Mouse (Mus musculus) forelimb bud, embryonic 11.5 days (tissue): ENCODE data around the gene Dnajb4.

Experiments used
- DNase-seq: peaks from one replicate; pipeline ENCODE4 v3.0.0-alpha.2; 2012; ENCODE audit warnings: low read depth, low spot score

The Dnajb4 gene

DNA sequence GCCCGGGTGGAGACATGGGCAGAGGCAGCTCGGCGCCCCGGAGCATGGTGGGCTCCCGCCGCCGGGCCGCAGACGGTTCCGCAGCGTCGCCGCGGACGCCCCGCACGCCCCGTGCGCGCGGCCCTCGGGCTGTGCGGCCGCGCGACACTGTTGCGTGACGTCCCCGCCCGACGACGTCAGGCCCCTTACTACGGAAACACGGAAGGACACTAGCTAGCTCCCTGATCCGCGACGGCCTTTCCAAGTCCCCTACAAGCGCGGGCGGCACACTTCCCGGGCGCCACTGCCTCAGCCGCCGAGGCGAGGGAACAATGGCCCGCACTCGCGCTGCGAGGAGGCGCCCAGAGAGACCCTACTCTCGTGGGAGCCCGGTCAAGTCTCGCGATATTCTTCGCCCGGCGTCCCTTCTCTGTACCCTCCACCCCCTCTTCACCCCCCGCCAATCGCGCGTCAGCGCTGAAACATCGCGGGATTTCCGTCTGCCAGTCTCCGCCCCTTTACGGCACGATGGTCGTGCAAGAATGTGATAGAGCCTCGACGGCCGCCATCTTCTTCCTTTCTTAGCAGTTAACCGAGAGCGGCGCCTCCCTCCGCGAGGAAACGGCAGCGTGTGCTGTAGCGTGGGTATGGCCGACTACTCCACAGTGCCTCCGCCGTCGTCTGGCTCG, at the start of gene Dnajb4, which contains the start of gene Fubp1:
Dnajb4 (minus strand) TSS at position 336 of the 668 bp plus-strand sequence.
Fubp1 (plus strand) TSS at position 456 of the 668 bp plus-strand sequence.
- peak; percentile 100 for DNase-seq

DNA sequence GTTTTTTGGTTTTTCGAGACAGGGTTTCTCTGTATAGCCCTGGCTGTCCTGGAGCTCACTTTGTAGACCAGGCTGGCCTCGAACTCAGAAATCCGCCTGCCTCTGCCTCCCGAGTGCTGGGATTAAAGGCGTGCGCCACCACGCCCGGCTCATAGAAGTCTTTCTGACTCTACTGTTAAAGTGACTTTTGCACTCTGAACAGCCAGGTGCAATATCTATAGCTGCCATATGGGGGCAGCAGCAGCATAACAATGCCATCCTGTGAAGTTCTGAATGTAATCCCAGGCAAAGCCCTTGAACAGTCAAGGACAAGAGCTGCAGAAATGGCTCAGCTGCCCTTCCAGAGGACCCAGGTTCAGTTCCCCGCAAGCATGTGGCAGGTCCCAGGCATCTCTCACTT, 49.3 kb upstream of the Dnajb4 start:
- peak; percentile 84 for DNase-seq

DNA sequence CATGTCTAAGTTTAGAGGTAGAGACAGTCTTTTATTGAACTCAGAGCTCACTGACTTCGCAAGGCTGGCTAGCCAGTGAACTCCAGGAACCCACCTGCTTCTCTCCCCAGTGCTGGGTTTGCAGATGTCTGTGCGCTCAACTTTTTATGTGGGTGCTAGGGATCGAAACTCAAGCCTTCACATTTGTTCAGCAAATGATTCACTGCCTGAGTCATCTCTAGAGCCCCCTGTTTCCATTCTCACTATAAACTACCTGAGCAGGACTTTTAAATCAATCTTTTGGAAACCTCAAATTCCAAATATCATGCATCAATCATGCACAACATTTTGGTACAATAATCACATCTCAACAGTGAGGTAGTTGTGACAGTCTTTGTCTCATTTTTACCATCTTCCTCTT, 47.4 kb upstream of the Dnajb4 start:
- no peak for DNase-seq

DNA sequence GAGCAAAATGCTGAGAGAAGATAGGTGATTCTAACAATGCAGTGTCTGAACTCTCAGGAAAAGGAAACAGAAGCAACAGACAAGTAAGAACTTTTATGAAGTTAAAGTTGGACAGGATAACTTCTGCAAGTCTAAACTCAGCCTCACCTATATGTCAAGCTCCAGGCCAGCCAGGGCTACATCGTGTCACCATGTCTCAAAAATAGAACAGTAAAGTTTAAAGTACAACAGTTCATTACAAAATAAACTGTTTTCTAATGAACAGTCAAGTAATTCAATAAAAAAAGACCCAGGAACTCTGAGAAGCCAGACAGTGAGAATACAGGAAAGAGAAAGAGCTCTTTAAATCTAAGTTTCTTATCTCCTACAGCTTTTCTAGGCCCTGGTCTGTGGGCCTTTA, 40.4 kb upstream of the Dnajb4 start:
- DNase-seq, result no peak

DNA sequence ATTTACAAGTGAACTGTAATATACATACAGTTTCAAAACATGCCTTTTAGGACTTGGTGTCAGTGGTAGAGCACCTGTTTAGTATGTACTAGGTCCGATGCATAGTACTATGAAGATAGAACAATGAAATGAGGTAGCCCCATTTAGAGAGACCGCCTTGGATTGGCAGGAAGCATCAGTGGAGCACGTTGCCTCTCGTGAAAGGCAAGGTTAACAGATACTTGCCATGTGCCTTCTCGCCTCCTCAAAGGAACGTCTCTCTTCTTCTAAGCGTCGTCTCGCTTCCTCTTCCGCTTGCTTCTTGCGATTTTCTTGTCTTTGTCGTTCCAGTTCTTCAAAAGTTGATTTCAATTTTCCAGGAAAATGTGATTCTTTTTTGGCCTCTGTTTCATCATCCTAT, 37.6 kb upstream of the Dnajb4 start:
- DNase-seq, result no peak

DNA sequence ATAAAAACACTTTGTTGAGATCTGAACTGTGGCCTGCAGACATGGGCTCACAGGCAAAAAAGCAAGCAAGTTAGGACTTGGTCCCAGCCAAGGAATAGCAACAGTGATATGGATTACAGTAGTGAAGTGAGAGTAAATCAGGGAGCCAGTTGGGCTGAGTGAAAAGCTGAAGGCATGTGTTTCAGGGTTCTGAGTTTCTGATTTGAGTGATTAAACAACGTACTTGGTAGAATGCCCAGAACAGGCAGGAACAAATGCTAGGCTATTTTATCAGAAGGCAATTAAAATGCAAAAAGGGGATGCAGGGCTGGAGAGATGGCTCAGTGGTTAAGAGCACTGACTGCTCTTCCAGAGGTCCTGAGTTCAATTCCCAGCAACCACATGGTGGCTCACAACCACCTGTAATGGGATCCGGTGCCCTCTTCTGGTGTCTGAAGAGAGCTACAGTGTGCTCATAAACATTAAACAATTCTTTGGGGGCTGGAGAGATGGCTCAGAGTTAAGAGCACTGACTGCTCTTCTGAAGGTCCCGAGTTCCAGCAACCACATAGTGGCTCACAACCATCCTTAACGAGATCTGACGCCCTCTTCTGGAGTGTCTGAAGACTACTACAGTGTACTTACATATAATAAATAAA, 35.3 kb upstream of the Dnajb4 start:
- DNase-seq, result no peak

DNA sequence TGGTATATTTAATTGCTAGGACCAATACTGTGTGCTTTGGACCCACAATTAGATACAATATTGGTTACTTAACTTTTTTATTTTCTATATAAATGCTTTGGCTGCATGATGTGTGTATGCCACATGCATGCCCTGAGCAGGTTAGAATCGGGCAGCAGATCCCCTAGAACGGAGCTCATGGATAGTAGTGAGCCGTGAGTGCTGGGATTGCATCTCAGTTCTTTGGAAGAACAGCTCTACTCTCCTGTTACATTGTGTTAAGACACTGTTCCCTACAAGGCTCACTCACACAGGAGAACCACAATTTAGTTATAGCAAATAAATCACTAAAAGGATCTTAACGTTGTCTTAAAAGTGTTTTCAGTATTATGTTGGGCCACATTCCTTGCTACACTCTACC, 33.2 kb upstream of the Dnajb4 start:
- DNase-seq, result no peak

DNA sequence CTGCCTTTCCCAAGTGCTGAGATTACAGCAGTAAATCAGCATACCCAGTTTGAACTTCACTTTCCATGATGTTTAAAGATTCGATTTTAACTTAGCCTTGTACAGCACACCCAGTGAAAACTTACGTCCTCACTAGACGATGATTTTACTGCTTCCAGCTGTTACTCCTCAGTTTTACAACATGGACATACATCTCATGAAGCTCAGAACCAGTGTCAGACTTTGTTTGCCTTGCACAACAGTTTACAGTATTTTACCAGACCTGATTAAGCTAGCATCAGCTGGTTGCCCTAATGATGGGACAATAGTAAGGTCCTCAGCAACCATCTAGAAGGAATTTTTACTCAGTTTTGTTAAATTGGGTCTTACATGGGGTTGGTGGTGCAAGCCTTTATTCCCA, 31.0 kb upstream of the Dnajb4 start:
- no peak for DNase-seq

DNA sequence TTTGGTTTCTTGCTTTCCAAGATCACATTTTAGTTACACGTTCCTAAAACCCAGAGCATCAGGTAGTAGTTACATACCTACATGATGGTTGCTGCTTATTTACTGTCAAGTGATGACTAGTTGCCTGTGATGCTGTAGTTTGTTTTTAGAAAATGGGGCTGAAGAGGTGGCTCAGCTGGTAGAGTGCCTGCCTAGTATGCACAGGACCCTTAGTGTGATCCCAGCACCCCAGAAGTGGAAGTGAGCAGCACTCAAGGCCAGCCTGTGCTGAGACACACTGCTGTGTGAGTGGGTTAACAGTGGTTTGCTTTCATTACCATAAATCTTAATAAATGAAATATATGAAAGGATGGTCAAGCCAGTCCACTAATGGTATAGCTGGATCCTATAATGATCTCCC, 29.5 kb upstream of the Dnajb4 start:
- DNase-seq, result no peak

DNA sequence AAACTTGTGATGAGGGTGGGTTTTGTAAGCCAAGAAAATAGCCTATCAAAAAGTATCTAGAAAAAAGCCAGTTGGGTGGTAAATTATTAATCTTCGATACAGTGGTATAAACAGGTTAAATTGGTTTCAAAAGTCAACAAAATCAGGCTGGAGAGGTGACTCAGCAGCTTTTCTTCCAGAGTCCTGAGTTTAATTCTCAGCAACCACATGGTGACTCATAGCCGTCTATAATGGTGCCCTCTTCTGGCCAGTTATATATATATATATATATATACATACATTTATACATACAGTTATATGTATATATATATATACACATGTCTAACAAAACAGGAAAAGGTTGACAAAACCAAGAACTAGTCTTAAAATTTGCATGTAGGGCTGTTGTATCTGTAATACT, 28.7 kb upstream of the Dnajb4 start:
- DNase-seq, result no peak

DNA sequence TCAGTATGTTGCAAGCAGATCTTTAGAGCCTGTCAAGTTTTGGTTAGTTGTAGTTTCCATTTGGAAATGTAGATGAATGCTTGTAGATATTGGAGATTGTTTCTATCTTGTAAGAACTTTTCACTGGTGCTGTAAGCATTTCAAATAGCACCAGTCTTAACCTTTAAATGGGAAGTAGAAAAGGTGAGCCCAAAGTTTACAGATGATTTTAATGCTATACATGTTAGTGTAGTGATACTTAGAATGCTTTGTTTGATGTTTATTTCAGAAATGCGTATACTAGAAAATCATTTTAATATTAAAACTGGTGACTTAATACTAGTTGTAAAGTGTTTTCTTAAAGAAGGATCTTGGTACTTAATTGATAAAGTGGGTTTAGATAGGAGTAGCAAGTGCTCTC, 25.7 kb upstream of the Dnajb4 start:
- DNase-seq, result no peak

DNA sequence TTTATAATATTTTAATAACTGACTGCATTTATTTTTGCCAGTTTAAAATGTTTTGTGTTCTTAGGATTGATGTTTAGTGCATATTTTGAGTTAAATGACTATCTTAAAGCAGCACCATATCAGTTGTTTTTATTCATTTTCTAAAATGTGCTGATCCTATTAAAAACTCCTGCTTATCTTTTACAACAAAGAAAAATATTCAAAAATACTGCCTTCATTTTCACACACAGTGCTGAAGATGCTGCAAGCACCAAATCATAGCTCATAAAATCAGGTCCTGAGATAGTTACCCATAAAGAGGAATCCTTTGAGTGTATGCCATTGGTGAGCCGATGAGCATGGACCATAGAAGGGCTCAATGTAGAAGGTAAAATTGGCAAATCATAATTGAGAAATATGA, 25.1 kb upstream of the Dnajb4 start:
- DNase-seq, result no peak

DNA sequence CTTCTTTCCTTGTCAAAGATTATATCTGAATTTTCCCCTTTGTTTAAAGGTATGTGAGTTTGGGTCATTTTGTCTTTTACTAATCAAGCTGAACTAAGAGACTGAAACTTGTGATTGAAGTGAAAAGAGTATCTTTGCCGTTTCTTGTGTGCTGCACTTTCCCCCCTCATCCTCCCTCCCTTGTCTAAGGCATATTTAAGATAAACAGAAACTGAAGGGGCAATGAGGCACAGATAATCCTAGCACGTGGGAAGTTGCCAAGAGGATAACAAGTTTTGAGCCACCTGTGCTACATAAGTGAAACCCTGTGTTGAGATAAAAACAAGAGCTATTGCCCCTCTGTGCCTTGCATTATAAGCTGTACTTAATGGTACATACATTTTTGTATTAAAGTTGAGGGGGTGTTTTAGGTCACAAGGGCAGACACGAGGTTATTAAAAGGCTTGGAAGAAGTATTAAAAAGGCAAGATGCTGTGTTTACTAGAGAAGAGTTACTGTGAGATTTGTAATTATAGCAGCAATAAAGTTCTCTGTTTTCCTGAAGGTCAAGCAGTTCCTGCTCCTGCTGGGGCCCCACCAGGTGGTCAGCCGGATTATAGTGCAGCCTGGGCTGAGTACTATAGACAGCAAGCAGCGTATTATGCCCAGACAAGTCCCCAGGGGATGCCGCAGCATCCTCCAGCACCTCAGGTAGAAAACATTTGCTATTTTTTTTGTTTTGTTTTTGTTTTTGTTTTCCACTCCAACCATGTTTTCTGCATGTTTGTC, 21.4 kb upstream of the Dnajb4 start:
- no peak for DNase-seq

DNA sequence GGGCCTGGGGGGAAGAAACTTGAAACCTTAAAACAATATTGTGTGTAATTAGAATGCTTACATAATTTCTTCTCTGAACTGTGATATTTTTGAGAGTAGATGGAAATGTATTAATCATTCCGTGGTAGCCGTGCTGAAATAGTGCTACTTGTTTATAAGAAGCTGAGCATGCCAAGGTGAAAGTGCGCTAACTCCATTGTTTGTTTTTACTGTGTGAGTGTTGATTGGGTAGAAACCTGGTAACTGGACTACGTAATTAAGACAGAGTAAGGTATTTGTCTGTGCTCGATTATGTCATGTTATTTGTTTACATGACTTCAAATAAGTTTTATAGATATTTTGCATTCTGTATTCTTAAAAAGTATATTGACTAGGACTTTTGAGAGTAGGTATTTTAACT, 19.2 kb upstream of the Dnajb4 start:
- DNase-seq, result no peak

DNA sequence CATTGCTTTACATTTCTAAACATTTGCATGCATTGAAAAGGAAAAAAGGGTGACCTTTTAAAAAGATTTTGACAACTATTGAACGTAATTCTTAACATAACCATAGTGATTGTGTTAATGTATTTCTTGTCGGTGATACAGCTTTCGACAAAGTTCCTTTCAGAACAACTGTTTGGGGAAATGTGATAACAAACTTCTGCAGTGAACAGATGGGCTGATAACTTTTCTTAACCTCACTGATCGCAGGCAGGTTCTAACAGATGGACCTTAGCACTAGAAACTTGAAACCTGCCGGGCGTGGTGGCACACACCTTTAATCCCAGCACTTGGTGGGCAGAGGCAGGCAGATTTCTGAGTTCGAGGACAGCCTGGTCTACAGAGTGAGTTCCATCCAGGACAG, 18.7 kb upstream of the Dnajb4 start:
- DNase-seq, result no peak

DNA sequence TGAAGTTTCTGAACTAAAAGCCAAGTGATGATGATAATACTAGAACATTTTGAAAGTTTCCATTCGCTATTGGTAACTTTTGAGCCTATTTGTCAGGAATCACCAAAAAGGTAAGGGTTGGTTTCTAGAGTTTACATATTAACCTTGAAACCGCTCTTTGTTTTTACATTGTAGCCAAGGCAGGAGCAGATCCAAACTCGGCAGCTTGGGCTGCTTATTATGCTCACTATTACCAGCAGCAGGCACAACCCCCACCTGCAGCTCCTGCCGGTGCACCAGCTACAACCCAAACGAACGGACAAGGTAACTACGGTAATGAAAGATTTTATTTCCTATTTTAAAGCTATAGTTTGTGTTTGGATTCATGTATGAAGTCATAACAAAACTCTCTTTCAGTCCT, 15.8 kb upstream of the Dnajb4 start:
- no peak for DNase-seq

DNA sequence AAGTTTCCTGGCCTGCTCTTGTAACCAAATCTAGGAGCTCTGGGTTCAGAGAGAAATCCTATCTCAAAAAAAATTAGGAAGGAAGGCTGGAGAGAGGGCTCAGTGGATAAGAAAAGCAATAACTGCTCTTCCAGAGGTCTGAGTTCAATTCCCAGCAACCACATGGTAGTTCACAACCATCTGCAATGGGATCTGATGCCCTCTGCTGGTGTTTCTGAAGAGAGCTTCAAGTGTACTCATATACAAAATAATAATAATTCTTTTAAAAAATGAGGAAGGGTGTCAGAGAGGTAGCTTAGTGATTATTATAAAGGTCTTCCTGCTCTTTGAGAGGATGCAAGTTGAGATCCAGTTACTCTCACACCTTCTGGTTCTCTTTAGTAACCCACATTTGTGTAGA, 14.8 kb upstream of the Dnajb4 start:
- DNase-seq, result no peak

DNA sequence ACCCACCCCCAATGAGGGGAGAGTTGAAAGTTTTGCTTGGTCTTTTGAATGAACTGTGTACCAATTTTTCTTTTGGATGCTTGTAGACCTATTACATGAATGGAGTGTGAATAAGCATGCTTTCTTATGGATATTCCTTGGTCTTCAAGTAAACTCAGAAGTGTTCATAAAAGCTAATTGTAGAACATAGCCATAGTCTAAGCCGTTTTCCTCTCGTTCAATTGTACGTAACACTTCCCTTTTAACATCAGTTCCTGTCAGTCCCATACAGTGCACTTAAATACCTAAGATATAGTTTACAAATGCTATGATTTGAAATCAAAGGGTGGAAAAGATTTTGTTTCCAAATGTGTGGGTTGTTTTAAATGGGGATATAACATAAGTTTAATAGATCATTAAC, 3.3 kb upstream of the Dnajb4 start:
- no peak for DNase-seq

DNA sequence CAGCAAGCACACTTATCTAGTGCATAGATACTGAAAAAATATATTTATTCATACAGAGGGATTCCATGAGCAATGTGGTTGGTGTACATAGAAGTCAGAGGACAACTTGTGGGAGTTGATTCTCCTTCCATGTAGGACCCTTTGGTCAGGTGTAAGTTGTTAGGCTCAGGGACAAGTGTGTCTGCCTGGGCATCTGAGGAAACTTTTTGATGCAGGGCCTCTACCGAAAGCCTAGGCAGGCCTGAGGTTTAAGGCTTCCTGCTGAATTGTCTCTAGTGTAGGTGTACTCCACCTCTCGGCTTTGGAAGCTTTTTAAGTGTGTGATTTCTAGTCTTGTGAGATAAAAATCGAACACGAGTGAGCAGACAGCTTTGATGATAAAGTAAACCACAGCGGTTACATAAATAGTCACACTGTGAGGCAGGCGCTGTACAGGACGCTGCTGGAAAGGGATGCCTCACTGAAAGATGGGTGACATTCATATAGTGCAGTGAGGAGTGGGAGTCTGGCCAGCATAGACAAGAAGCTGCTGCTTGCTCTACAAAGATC, 1.7 kb upstream of the Dnajb4 start:
- no peak for DNase-seq

DNA sequence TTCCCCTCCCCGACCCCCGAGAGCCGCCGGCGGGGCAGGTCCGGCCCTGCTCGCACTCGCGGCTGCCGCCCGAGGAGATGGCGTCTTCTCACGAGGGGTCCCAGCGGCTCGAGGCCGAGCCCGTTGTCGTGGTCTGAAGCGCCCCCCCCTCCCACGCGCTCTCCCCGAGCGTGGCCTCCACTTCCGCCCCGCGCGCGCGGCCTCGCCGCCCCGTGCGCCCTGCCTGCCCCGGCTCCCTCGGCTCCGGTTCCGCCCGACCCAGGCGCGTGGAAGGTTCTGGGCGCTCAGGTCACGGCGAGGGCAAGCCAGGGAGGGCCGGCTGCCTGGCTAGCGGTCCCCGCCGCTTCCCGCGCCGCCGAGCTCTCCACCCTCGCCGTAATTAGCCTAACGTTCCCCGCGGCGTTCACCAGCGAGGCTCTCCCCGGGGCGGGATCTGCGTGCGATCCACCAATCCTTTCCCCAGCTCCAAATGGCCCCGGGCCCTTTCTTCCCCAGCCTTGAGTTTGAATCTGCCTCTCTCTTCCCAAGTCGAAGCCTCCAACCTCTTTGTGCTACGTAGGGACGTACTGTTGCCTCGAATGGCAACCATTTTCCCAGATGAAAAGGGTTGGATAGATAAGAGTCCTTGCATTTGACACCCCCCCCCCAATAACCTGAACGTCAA, 758 bp upstream of the Dnajb4 start:
- peak; percentile 61 for DNase-seq

DNA sequence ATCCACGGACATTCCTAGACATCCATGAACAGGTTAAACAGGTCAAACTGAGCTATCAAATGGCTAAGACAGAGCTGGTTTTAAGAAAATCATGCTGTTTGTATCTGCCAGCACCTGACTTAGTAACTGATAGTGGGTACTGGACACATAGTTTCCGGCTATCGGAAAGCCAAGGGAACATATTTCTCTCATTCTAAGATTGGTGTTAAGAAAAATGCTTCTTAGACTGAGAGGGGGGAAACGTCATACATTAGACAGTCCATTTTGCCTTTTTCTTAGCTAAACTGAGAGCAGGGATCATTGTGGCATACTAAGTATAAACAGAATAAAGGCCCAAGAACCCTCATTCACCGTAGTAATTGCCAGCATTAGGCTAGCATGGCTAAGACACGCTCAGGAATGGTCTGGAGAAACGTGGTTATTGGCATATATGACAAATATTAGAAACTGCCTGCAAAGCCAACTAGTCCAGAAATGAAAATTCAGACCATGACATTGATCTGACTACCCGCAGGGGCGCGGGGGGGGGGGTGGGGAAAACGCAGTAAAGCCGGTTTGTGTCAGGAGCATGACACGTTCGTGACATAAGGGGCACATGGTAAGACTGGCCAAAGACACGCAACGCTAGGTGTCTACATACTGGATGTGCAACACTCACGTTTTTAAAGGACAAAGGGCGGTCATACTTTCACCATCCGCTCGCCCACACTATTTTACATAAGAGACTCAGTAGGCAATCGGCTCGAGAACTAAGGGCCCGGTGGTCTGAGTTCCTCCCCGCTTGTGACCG, 730 bp downstream of the Dnajb4 start:
- DNase-seq, result peak; percentile 50
